Mouse (Mus musculus) MEL (cell line): ENCODE results near the gene Tecta. TPM values are rescaled to one million over a fixed set of nuclear protein-coding genes. Genes with fewer than 3 reads are reported as not detected.

ENCODE experiments used
- DNase-seq: peaks from one replicate; pipeline ENCODE4 v3.0.0; 2011; ENCODE audit warnings: low read depth, low spot score
- H3K27ac ChIP-seq: 2 replicates; pipeline ENCODE4 v1.5.1; 2012; ENCODE audit warnings: low read depth, mild to moderate bottlenecking, control low read depth, low read length, moderate library complexity; ENCODE audit not compliant: control insufficient read depth
- H3K27me3 ChIP-seq, 2 experiments: fragments of 150-350 bp in 1 of 2; sonication (generic) in 1 of 2; 2 replicates each; pipeline ENCODE4 v1.6.1; 2012; ENCODE audit warnings: low read length in 2 of 2, mild to moderate bottlenecking in 2 of 2, improper control_type of control experiment in 1 of 2, moderate library complexity in 1 of 2; ENCODE audit not compliant: insufficient read depth in 2 of 2, control insufficient read depth in 1 of 2
- H3K36me3 ChIP-seq, 2 experiments: 2 replicates each; pipeline ENCODE4 v1.6.1; 2012 to 2014; ENCODE audit warnings: low read length in 2 of 2, improper control_type of control experiment in 1 of 2, inconsistent platforms in 1 of 2, mild to moderate bottlenecking in 1 of 2; ENCODE audit not compliant: insufficient read depth in 2 of 2, control insufficient read depth in 1 of 2
- H3K4me1 ChIP-seq, 2 experiments: fragments of 150-350 bp in 1 of 2; sonication (generic) in 1 of 2; 2 replicates each; pipeline ENCODE4 v1.6.1; 2012; ENCODE audit warnings: low read length in 2 of 2, improper control_type of control experiment in 1 of 2, mild to moderate bottlenecking in 1 of 2; ENCODE audit not compliant: insufficient read depth in 2 of 2, control insufficient read depth in 1 of 2
- H3K4me3 ChIP-seq, 2 experiments: fragments of 150-350 bp in 1 of 2; sonication (generic) in 1 of 2; 2 replicates each; pipeline ENCODE4 v1.5.1; 2012; ENCODE audit warnings: low read depth in 2 of 2, low read length in 2 of 2, mild to moderate bottlenecking in 2 of 2, moderate library complexity in 2 of 2, control low read depth in 1 of 2, improper control_type of control experiment in 1 of 2; ENCODE audit not compliant: control insufficient read depth in 1 of 2, insufficient read depth in 1 of 2
- H3K79me2 ChIP-seq: 2 replicates; pipeline ENCODE4 v1.6.1; 2012; ENCODE audit warnings: mild to moderate bottlenecking, low read length, moderate library complexity; ENCODE audit not compliant: control insufficient read depth, poor library complexity, insufficient read depth
- H3K9ac ChIP-seq: 2 replicates; pipeline ENCODE4 v1.6.1; 2012; ENCODE audit warnings: low read depth, mild to moderate bottlenecking, control low read depth, low read length, moderate library complexity; ENCODE audit not compliant: control insufficient read depth, poor library complexity, severe bottlenecking
- H3K9me3 ChIP-seq: fragments of 150-350 bp; sonication (generic); replicated peaks from 2 replicates; pipeline ENCODE4 v1.6.1; 2012; ENCODE audit warnings: mild to moderate bottlenecking, low read length, improper control_type of control experiment, moderate library complexity; ENCODE audit not compliant: insufficient read depth
- CHD1 ChIP-seq: IDR thresholded peaks from 2 replicates; pipeline ENCODE4 v1.6.1; 2012; ENCODE audit warnings: low read depth, mild to moderate bottlenecking, inconsistent platforms, low read length, improper control_type of control experiment
- CHD2 ChIP-seq: IDR thresholded peaks from 2 replicates; pipeline ENCODE4 v1.6.1; 2011; ENCODE audit warnings: low read length, improper control_type of control experiment
- CTCF ChIP-seq, 3 experiments: IDR thresholded peaks in 2 of 3; conservative IDR thresholded peaks in 1 of 3; 2 replicates each; pipeline ENCODE4 v1.5.1; 2011 to 2012; ENCODE audit warnings: low read length in 3 of 3, low read depth in 2 of 3, mild to moderate bottlenecking in 2 of 3, improper control_type of control experiment in 1 of 3, inconsistent platforms in 1 of 3, mixed read lengths in 1 of 3, moderate library complexity in 1 of 3; ENCODE audit not compliant: control insufficient read depth in 1 of 3, insufficient read depth in 1 of 3, poor library complexity in 1 of 3, severe bottlenecking in 1 of 3
- ETS1 ChIP-seq: IDR thresholded peaks from 2 replicates; pipeline ENCODE4 v1.6.1; 2012; ENCODE audit warnings: low read depth, mild to moderate bottlenecking, inconsistent platforms, low read length, improper control_type of control experiment, moderate library complexity
- MAX ChIP-seq: IDR thresholded peaks from 2 replicates; pipeline ENCODE4 v1.6.1; 2011; ENCODE audit warnings: low read length, improper control_type of control experiment
- MXI1 ChIP-seq: IDR thresholded peaks from 2 replicates; pipeline ENCODE4 v1.6.1; 2011; ENCODE audit warnings: mild to moderate bottlenecking, low read depth, low read length, improper control_type of control experiment
- NELFE ChIP-seq: IDR thresholded peaks from 2 replicates; pipeline ENCODE4 v1.6.1; 2011; ENCODE audit warnings: low read depth, low read length, improper control_type of control experiment
- RAD21 ChIP-seq: IDR thresholded peaks from 2 replicates; pipeline ENCODE4 v1.6.1; 2011; ENCODE audit warnings: mild to moderate bottlenecking, low read depth, low read length, improper control_type of control experiment
- RCOR1 ChIP-seq: IDR thresholded peaks from 2 replicates; pipeline ENCODE4 v1.6.1; 2012; ENCODE audit warnings: low read depth, mild to moderate bottlenecking, inconsistent platforms, low read length, improper control_type of control experiment
- SMC3 ChIP-seq: IDR thresholded peaks from 2 replicates; pipeline ENCODE4 v1.6.1; 2011; ENCODE audit warnings: low read depth, low read length, improper control_type of control experiment
- TBP ChIP-seq: IDR thresholded peaks from 2 replicates; pipeline ENCODE4 v1.8.0; 2011; ENCODE audit warnings: low read depth, low read length, improper control_type of control experiment
- ZC3H11A ChIP-seq: IDR thresholded peaks from 2 replicates; pipeline ENCODE4 v1.6.1; 2012; ENCODE audit warnings: low read depth, mild to moderate bottlenecking, inconsistent platforms, low read length, improper control_type of control experiment
- polyA plus RNA-seq, 2 experiments: library from polyadenylated mRNA; stranded (reverse) in 1 of 2; unstranded in 1 of 2; fragments of >175 nt in 1 of 2; fragments of >200 nt in 1 of 2; gene quantifications; 2 replicates each; pipeline versions ENCODE4 v1.2.1 to v1.2.4; 2012; ENCODE audit warnings: low replicate concordance in 2 of 2, low read depth in 1 of 2; ENCODE audit not compliant: insufficient read length in 2 of 2, insufficient read depth in 1 of 2, missing spikeins in 1 of 2
- total RNA-seq: library from RNA; depleted of rRNA; stranded (reverse); fragments of 300-350 nt; gene quantifications from 2 replicates; pipeline ENCODE4 v1.2.3, GENCODE M21; 2012

The Tecta gene
- total and polyA plus RNA-seq, 3 experiments, result not detected

DNA sequence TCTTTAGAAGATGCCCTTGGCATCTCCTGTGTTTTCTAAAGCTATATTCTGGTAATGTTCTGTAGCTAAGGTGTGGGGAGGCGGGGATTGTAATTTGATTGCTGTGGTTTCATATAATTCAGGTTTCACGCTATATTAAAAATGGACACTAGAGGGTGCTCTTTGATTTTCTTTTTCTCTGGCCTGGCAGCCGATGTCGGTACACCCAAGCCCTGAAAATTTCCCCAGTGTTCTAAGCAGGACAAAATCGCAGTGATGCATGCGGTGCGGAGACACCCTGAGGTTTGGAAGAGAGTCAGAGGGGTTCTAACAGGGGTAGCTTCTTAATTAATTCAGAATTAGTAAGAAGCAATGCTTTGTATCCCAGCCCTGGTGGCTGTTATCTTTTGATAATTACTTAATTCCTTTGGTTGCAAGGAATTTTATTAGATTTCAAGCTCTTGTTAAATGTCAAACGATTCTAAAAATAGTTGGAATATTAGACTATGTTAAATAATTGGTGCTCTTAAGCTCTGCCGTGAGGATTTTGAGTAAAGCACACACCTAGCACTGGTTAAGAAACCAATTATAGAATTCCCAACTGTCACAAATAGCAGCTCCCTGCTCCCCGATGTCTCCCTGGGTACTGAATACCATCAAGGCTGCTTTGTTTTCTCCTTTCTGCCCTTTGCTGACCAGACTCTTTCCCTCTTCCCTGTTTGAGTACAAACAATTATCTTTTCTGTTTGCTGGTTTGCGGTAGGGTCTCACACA is 72.9 kb downstream of the Tecta start:
- Histone ChIP-seq H3K4me1 (no peaks in the 10 kb centered on the region), H3K9ac (no peak overlapping the region), H3K9me3 (no peaks in the 10 kb centered on the region), H3K27ac (no peak overlapping the region), H3K79me2 (no peaks in the 10 kb centered on the region), H3K27me3 (no peaks in the 10 kb centered on the region; a peak in 1 of 4 replicates), H3K4me3 (no peak overlapping the region), H3K36me3 (no peaks in the 10 kb centered on the region)
- TF ChIP-seq CTCF (IDR thresholded peaks at IDR 0.05 in 2 of 3, conservative IDR thresholded peaks at IDR 0.05 in 1 of 3; ENCODE audit: control insufficient read depth in 1 of 3, insufficient read depth in 1 of 3, low read depth in 2 of 3, low read length in 3 of 3, poor library complexity in 1 of 3, severe bottlenecking in 1 of 3) (peak; percentile 46 to 82 (median 57)), ZC3H11A (peak; percentile 80), MAX (no peak), CHD1 (no peak), RAD21 (peak; percentile 92), SMC3 (peak; percentile 86)
- peak; percentile 57 for DNase-seq

DNA sequence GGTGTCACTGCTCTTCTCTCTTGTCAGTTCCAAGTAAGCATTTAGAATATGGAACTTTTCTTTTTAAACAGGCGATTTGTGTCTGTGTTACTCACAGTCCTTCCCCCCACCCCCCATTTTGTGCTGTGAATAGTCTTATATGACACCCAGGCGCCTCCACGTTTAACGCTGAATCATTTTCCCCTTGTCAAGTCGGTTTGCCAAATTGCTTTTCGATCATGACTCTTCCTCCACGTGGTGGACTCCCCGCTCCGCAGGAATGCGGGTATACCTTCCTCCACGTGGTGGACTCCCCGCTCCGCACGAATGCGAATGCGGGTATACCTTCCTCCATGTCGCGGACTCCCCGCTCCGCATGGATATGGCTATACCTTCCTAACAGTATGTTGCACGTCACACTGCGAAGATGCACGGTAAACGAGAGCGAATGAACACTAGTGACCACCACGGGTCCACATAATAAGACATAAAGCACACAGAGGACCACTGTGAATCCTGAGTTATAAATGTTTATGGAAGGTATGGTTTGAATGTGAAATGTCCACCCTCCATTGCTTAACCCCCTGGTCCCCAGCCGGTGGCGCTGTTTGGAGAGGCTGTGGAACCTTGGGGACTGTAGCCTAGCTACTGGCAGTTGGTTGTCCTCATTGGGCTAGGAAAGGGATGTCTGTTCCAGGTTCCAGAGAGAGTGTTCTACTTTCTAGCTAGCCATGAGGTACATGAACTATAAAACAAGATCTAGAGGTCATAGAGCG is 74.9 kb downstream of the Tecta start:
- peak; percentile 4 for DNase-seq
- Histone ChIP-seq H3K27ac (no peak overlapping the region), H3K4me1 (no peaks in the 10 kb centered on the region), H3K4me3 (no peak overlapping the region), H3K79me2 (no peaks in the 10 kb centered on the region), H3K9ac (no peak overlapping the region), H3K27me3 (no peaks in the 10 kb centered on the region; a peak in 1 of 4 replicates), H3K9me3 (no peaks in the 10 kb centered on the region), H3K36me3 (no peaks in the 10 kb centered on the region)
- TF ChIP-seq RCOR1 (no peak), CTCF (IDR thresholded peaks at IDR 0.05 in 2 of 3, conservative IDR thresholded peaks at IDR 0.05 in 1 of 3; ENCODE audit: control insufficient read depth in 1 of 3, insufficient read depth in 1 of 3, low read depth in 2 of 3, low read length in 3 of 3, poor library complexity in 1 of 3, severe bottlenecking in 1 of 3) (peak in 2 of 3 experiments; percentile 13 to 19; a peak in 2 of 6 replicates)

DNA sequence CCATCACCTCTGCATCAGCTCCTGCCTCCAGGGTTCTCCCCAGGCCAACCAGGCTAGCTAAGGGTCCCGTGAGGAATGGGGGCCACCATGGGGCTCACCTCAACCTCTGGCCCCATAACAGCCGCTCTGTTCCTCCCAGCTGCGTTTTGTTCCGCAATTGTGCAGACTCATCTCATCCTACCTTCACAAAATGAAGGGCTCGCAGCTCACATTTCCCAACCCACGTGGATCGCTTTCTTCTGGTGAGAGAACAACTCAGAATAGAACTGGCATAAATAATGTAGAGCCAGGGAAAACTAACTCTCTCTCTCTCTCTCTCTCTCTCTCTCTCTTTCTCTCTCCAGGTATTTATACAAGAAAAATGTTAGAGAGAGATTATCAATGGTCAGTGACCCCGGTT is 76.5 kb downstream of the Tecta start:
- Histone ChIP-seq H3K4me3 (no peak overlapping the region), H3K4me1 (no peaks in the 10 kb centered on the region), H3K27me3 (peaks cover 0 to 1% of the 10 kb centered on the region in 2 experiments; a peak in 2 of 4 replicates), H3K79me2 (no peaks in the 10 kb centered on the region), H3K9me3 (no peaks in the 10 kb centered on the region), H3K36me3 (no peaks in the 10 kb centered on the region), H3K9ac (no peak overlapping the region), H3K27ac (no peak overlapping the region)
- no peak for TF ChIP-seq MXI1
- no peak for TF ChIP-seq NELFE
- TF ChIP-seq CHD2, result no peak
- no peak for TF ChIP-seq CTCF (IDR thresholded peaks at IDR 0.05 in 2 of 3, conservative IDR thresholded peaks at IDR 0.05 in 1 of 3; ENCODE audit: control insufficient read depth in 1 of 3, insufficient read depth in 1 of 3, low read depth in 2 of 3, low read length in 3 of 3, poor library complexity in 1 of 3, severe bottlenecking in 1 of 3)
- TF ChIP-seq ETS1, result no peak
- TF ChIP-seq TBP, result no peak
- DNase-seq, result no peak
